Mouse (Mus musculus) forebrain, embryonic 12.5 days (tissue): ENCODE measurements around the gene Tmem108. TPM values are rescaled to one million over a fixed set of nuclear protein-coding genes. Genes with fewer than 3 reads are reported as not detected.

Source experiments
- ATAC-seq: fragments of 200-750 bp; cut with Nextera tagmentation; 2 replicates; pipeline ENCODE4 v1.8.0; 2017; ENCODE audit warnings: moderate TSS enrichment; ENCODE audit not compliant: low FRiP score
- H3K27ac ChIP-seq: fragments of 300-500 bp; sonication (generic); 2 replicates; pipeline ENCODE4 v1.5.1; 2016; ENCODE audit warnings: mild to moderate bottlenecking
- H3K27me3 ChIP-seq: fragments of 300-500 bp; sonication (generic); 2 replicates; pipeline ENCODE4 v1.6.1; 2016; ENCODE audit warnings: mild to moderate bottlenecking
- H3K36me3 ChIP-seq: fragments of 300-500 bp; sonication (generic); replicated peaks from 2 replicates; pipeline ENCODE4 v1.6.1; 2016; ENCODE audit warnings: mild to moderate bottlenecking
- H3K4me1 ChIP-seq: fragments of 300-500 bp; sonication (generic); 2 replicates; pipeline ENCODE4 v1.6.1; 2016
- H3K4me2 ChIP-seq: fragments of 300-500 bp; sonication (generic); 2 replicates; pipeline ENCODE4 v1.6.1; 2016; ENCODE audit warnings: mild to moderate bottlenecking, moderate library complexity
- H3K4me3 ChIP-seq: fragments of 300-500 bp; sonication (generic); replicated peaks from 2 replicates; pipeline ENCODE4 v1.5.1; 2016; ENCODE audit warnings: mild to moderate bottlenecking
- H3K9ac ChIP-seq: fragments of 300-500 bp; sonication (generic); 2 replicates; pipeline ENCODE4 v1.6.1; 2016; ENCODE audit warnings: mild to moderate bottlenecking
- H3K9me3 ChIP-seq: fragments of 300-500 bp; sonication (generic); 2 replicates; pipeline ENCODE4 v1.6.1; 2016
- WGBS: fragments of 180-500 bp; shearing (Covaris S2); methylation state at CpG from one replicate; pipeline ENCODE4 v1.1.7; 2016; 5-methylcytosine and 5-hydroxymethylcytosine counted together
- polyA plus RNA-seq: library from polyadenylated mRNA; unstranded; fragments of >200 nt; fragmentation: Nextera tagmentation; extraction: Ambion mirVana; gene quantifications from 2 replicates; pipeline ENCODE4 v1.2.1, GENCODE M21; 2016

The Tmem108 gene
- polyA plus RNA-seq, 1 experiment from 2014 or later, result 34.5 TPM

- Histone ChIP-seq H3K36me3 (no peaks in the 10 kb centered on the region), H3K4me2 (peak overlapping the region; percentile 34), H3K4me3 (no peak overlapping the region), H3K9ac (0 out of 2 replicates have a peak overlapping the region, but pooled peaks have one; percentile 29), H3K27me3 (0 out of 2 replicates have a peak, but pooled peaks cover 5% of the 10 kb centered on the region), H3K4me1 (peaks cover 44% of the 10 kb centered on the region), H3K27ac (peak overlapping the region; percentile 81), H3K9me3 (no peaks in the 10 kb centered on the region)
- peak; percentile 58 for ATAC-seq
- 12% methylated on average over 13 of the region's 13 CpGs for WGBS
Measured at GRCm38 (mm10) chr9:103473915-103474688, 287.5 kb downstream of the Tmem108 start.

- H3K36me3 ChIP-seq, result no peaks in the 10 kb centered on the region
- WGBS, result 26% methylated on average over 11 of the region's 11 CpGs
- ATAC-seq, result no peak
- no peaks in the 10 kb centered on the region for H3K9me3 ChIP-seq
- no peaks in the 10 kb centered on the region for H3K27me3 ChIP-seq
- H3K27ac ChIP-seq, result no peak overlapping the region
- no peak overlapping the region for H3K9ac ChIP-seq
- peaks cover 46% of the 10 kb centered on the region for H3K4me1 ChIP-seq
- H3K4me3 ChIP-seq, result no peak overlapping the region
- no peak overlapping the region for H3K4me2 ChIP-seq
Measured at GRCm38 (mm10) chr9:103471784-103472183, 289.9 kb downstream of the Tmem108 start.

- ATAC-seq, result no peak
Measured at GRCm38 (mm10) chr9:103469516-103469915, 292.1 kb downstream of the Tmem108 start.

GRCm38 (mm10) chr9:103468911-103469310 is 292.7 kb downstream of the Tmem108 start:
- 80% methylated on average over 7 of the region's 7 CpGs for WGBS
- no peak for ATAC-seq
- peaks cover 43% of the 10 kb centered on the region for H3K4me1 ChIP-seq

More at GRCm38 (mm10) chr9:103469516-103469915, 292.1 kb downstream of the Tmem108 start:
- Histone ChIP-seq H3K4me2 (no peak overlapping the region), H3K27ac (no peak overlapping the region), H3K9me3 (no peaks in the 10 kb centered on the region), H3K36me3 (no peaks in the 10 kb centered on the region), H3K4me1 (peaks cover 50% of the 10 kb centered on the region), H3K4me3 (no peak overlapping the region), H3K27me3 (no peaks in the 10 kb centered on the region), H3K9ac (no peak overlapping the region)
- 66% methylated on average over 5 of the region's 5 CpGs for WGBS

GRCm38 (mm10) chr9:103465711-103466220 is 295.9 kb downstream of the Tmem108 start:
- H3K36me3 ChIP-seq, result no peaks in the 10 kb centered on the region
- WGBS, result 28% methylated on average over 13 of the region's 13 CpGs
- peak; percentile 71 for ATAC-seq
- peaks cover 26% of the 10 kb centered on the region for H3K4me1 ChIP-seq
- peak overlapping the region; percentile 89 for H3K27ac ChIP-seq
- H3K4me3 ChIP-seq, result no peak overlapping the region
- no peaks in the 10 kb centered on the region for H3K9me3 ChIP-seq
- no peak overlapping the region for H3K9ac ChIP-seq
- no peaks in the 10 kb centered on the region for H3K27me3 ChIP-seq
- H3K4me2 ChIP-seq, result no peak overlapping the region

More at GRCm38 (mm10) chr9:103468911-103469310, 292.7 kb downstream of the Tmem108 start:
- Histone ChIP-seq H3K36me3 (no peaks in the 10 kb centered on the region), H3K4me2 (no peak overlapping the region), H3K9ac (no peak overlapping the region), H3K27me3 (no peaks in the 10 kb centered on the region), H3K9me3 (no peaks in the 10 kb centered on the region), H3K27ac (0 out of 2 replicates have a peak overlapping the region, but pooled peaks have one; percentile 8), H3K4me3 (no peak overlapping the region)

GRCm38 (mm10) chr9:103465293-103465692 is 296.3 kb downstream of the Tmem108 start:
- peak; percentile 21 for ATAC-seq
- no peak overlapping the region for H3K9ac ChIP-seq
- peak overlapping the region; percentile 89 for H3K27ac ChIP-seq
- no peak overlapping the region for H3K4me2 ChIP-seq
- WGBS, result 29% methylated on average over 1 of the region's 1 CpGs
- H3K27me3 ChIP-seq, result no peaks in the 10 kb centered on the region
- H3K9me3 ChIP-seq, result no peaks in the 10 kb centered on the region
- H3K4me1 ChIP-seq, result peaks cover 21% of the 10 kb centered on the region
- no peaks in the 10 kb centered on the region for H3K36me3 ChIP-seq
- H3K4me3 ChIP-seq, result no peak overlapping the region

- H3K4me1 ChIP-seq, result peaks cover 14% of the 10 kb centered on the region
- H3K27ac ChIP-seq, result no peak overlapping the region
- 77% methylated on average over 6 of the region's 6 CpGs for WGBS
- no peak for ATAC-seq
- no peak overlapping the region for H3K4me2 ChIP-seq
- no peaks in the 10 kb centered on the region for H3K9me3 ChIP-seq
- H3K27me3 ChIP-seq, result no peaks in the 10 kb centered on the region
- H3K36me3 ChIP-seq, result no peaks in the 10 kb centered on the region
- no peak overlapping the region for H3K4me3 ChIP-seq
- no peak overlapping the region for H3K9ac ChIP-seq
Measured at GRCm38 (mm10) chr9:103463833-103464232, 297.8 kb downstream of the Tmem108 start.

GRCm38 (mm10) chr9:103459839-103460238 is 301.8 kb downstream of the Tmem108 start:
- no peak overlapping the region for H3K27ac ChIP-seq
- H3K9ac ChIP-seq, result no peak overlapping the region
- H3K36me3 ChIP-seq, result no peaks in the 10 kb centered on the region
- H3K4me2 ChIP-seq, result no peak overlapping the region
- H3K27me3 ChIP-seq, result no peaks in the 10 kb centered on the region
- no peak overlapping the region for H3K4me3 ChIP-seq
- WGBS, result 64% methylated on average over 2 of the region's 2 CpGs
- H3K9me3 ChIP-seq, result no peaks in the 10 kb centered on the region
- ATAC-seq, result no peak
- no peaks in the 10 kb centered on the region; the same call in 1 of the 2 replicates for H3K4me1 ChIP-seq

- Histone ChIP-seq H3K9ac (no peak overlapping the region), H3K4me2 (no peak overlapping the region), H3K36me3 (no peaks in the 10 kb centered on the region), H3K27ac (no peak overlapping the region), H3K4me3 (no peak overlapping the region), H3K9me3 (no peaks in the 10 kb centered on the region), H3K4me1 (no peaks in the 10 kb centered on the region), H3K27me3 (no peaks in the 10 kb centered on the region)
- ATAC-seq, result no peak
- WGBS, result 100% methylated on average over 1 of the region's 1 CpGs
Measured at GRCm38 (mm10) chr9:103459307-103459706, 302.3 kb downstream of the Tmem108 start.

- 72% methylated on average over 6 of the region's 6 CpGs for WGBS
Measured at GRCm38 (mm10) chr9:103449651-103450050, 312.0 kb downstream of the Tmem108 start.

GRCm38 (mm10) chr9:103449092-103449491 is 312.5 kb downstream of the Tmem108 start:
- 83% methylated on average over 7 of the region's 7 CpGs for WGBS
- H3K36me3 ChIP-seq, result no peaks in the 10 kb centered on the region

More at GRCm38 (mm10) chr9:103449651-103450050, 312.0 kb downstream of the Tmem108 start:
- no peaks in the 10 kb centered on the region for H3K36me3 ChIP-seq
- H3K4me2 ChIP-seq, result no peak overlapping the region
- no peak overlapping the region for H3K9ac ChIP-seq
- ATAC-seq, result no peak
- no peaks in the 10 kb centered on the region for H3K27me3 ChIP-seq
- peaks cover 3% of the 10 kb centered on the region; the same call in 1 of the 2 replicates for H3K9me3 ChIP-seq
- no peak overlapping the region for H3K4me3 ChIP-seq
- H3K27ac ChIP-seq, result no peak overlapping the region
- H3K4me1 ChIP-seq, result no peaks in the 10 kb centered on the region

GRCm38 (mm10) chr9:103444656-103445055 is 317.0 kb downstream of the Tmem108 start:
- H3K27ac ChIP-seq, result no peak overlapping the region
- no peak overlapping the region for H3K4me2 ChIP-seq
- H3K4me3 ChIP-seq, result no peak overlapping the region
- H3K36me3 ChIP-seq, result no peaks in the 10 kb centered on the region
- ATAC-seq, result no peak
- peaks cover 6% of the 10 kb centered on the region; the same call in 1 of the 2 replicates for H3K9me3 ChIP-seq
- peaks cover 4% of the 10 kb centered on the region; the same call in 1 of the 2 replicates for H3K27me3 ChIP-seq
- WGBS, result 90% methylated on average over 5 of the region's 5 CpGs
- H3K9ac ChIP-seq, result no peak overlapping the region
- H3K4me1 ChIP-seq, result peaks cover 22% of the 10 kb centered on the region

More at GRCm38 (mm10) chr9:103449092-103449491, 312.5 kb downstream of the Tmem108 start:
- H3K4me1 ChIP-seq, result peaks cover 4% of the 10 kb centered on the region
- H3K9me3 ChIP-seq, result peaks cover 6% of the 10 kb centered on the region; the same call in 1 of the 2 replicates
- no peaks in the 10 kb centered on the region for H3K27me3 ChIP-seq
- no peak overlapping the region for H3K27ac ChIP-seq
- no peak overlapping the region for H3K4me2 ChIP-seq
- no peak for ATAC-seq
- H3K9ac ChIP-seq, result no peak overlapping the region
- no peak overlapping the region for H3K4me3 ChIP-seq
